Mouse (Mus musculus): ENCODE measurements at regions not wholly inside any gene's neighbourhood (a gene's known extent, or its start where the extent isn't known, plus 50 kb on each side); places are given as distances from the start of the nearest gene placed in this dataset.

DNA sequence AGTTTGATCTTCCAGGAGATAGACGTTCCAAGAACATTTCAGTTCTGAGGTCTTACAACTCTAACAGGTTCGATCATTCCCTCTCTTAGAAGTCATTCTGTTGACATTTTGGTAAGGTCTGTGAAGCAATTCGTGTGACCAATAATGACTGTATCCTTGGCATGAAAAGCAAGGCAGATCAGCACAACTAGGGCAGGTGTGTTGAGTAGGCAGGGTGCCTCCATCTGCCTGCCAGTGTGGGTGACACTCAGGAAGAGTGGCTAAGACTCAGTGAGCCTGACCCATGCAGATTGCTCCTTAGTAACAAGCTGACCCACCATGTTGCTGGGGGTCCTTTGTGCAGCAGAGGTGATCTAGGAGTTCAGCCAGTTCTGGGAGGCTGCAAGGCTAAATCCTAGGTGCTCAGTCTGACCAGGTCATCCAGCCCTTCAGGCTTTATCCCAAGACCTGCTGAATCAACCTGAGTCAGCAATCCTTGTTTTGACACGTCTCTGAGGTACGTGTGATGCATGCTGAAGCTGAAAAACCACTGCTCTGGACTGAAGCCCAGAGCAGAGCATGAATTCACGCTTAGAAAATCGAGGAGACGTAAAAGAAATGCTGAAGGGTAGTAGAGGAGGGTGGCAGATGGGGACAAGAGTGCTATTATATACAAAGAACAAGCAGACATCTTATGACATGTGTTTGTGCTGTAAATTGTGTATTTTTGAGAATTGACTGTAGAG lies 234.6 kb downstream of the Gja1 start:
- H3K4me3 ChIP-seq (ENCODE audit: low read length) = no peak overlapping the region
- no peaks in the 10 kb centered on the region for H3K4me1 ChIP-seq (ENCODE audit: control insufficient read depth, insufficient read depth, low read length)
- H3K27ac ChIP-seq (ENCODE audit: low read depth, low read length) = no peak overlapping the region
- no peaks in the 10 kb centered on the region for H3K9me3 ChIP-seq (ENCODE audit: control insufficient read depth, low read length)
- WGBS = 74% methylated on average over 8 of the region's 8 CpGs
- H3K36me3 ChIP-seq (ENCODE audit: control insufficient read depth, insufficient read depth, low read length) = no peaks in the 10 kb centered on the region
- no peak overlapping the region for H3K9ac ChIP-seq (ENCODE audit: low read depth, low read length)
- no peaks in the 10 kb centered on the region for H3K27me3 ChIP-seq (ENCODE audit: control insufficient read depth, insufficient read depth, low read length)
- no peak for ATAC-seq (ENCODE audit: low FRiP score, low TSS enrichment)
- H3K4me2 ChIP-seq (replicated peaks; ENCODE audit: low read depth, low read length) = no peak overlapping the region

DNA sequence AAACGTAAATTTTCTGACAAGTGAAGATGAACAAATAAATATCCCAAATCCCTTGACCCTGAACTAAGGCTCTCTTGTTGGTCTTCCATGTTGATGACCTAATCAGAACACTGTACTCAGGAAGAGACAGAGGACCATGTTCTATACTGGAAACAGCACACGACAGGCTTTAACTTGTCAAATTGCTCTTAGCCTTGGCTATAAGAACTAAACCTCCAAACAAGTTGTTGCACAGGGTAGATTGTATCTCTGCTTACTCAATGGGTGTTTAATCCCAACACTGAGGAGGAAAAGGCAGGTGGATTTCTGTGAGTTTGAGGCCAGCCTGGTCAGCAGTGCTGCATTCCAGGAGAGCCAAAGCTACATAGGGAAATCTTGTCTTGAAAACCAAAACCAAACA lies 265.5 kb downstream of the Gja1 start:
- no peaks in the 10 kb centered on the region for H3K27me3 ChIP-seq (ENCODE audit: control insufficient read depth, insufficient read depth, low read length)
- H3K4me1 ChIP-seq (ENCODE audit: control insufficient read depth, insufficient read depth, low read length) = no peaks in the 10 kb centered on the region
- 86% methylated on average over 2 of the region's 2 CpGs for WGBS
- no peak overlapping the region for H3K4me2 ChIP-seq (replicated peaks; ENCODE audit: low read depth, low read length)
- no peak overlapping the region for H3K9ac ChIP-seq (ENCODE audit: low read depth, low read length)
- no peaks in the 10 kb centered on the region for H3K9me3 ChIP-seq (ENCODE audit: control insufficient read depth, low read length)
- H3K36me3 ChIP-seq (ENCODE audit: control insufficient read depth, insufficient read depth, low read length) = no peaks in the 10 kb centered on the region
- no peak for ATAC-seq (ENCODE audit: low FRiP score, low TSS enrichment)
- no peak overlapping the region for H3K27ac ChIP-seq (ENCODE audit: low read depth, low read length)
- H3K4me3 ChIP-seq (ENCODE audit: low read length) = no peak overlapping the region

DNA sequence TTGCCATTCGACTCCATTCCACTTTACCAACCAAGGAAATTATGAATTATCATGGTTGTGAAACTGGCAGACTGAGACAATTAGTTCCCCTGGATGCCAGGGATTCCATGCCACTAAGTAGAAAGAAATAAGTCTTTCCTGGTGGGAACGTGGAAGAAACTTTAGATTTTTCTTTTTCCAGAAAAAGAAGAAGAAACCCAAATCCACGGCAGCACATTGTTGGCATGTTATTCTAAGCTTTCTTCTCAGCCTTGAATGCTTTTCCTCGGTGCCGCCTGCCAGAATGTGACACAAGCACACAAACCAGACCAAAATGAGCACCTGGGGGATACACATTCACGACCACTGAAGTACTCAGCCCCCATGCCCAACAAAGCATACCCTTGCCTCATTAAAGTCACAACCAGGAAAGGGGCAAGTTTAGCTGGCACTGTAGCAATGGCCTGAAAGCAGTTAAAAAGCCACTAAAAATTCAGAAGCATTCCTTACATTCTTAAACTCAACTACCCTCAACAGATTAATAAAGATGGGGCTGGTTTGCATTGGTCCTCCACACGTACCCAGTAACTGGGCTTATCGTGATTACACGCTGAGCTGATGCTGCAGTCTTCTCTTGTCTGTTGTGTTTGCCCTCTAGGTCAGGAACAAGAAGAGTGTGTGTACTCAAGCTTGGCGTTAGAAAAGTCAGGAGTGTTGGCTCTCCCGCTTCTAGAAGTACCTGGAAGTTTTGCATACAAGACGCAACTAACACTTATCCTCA lies 266.4 kb downstream of the Gja1 start:
- Histone ChIP-seq H3K9me3 (ENCODE audit: control insufficient read depth, low read length) (no peaks in the 10 kb centered on the region), H3K4me3 (ENCODE audit: low read length) (no peak overlapping the region), H3K27me3 (ENCODE audit: control insufficient read depth, insufficient read depth, low read length) (no peaks in the 10 kb centered on the region), H3K36me3 (ENCODE audit: control insufficient read depth, insufficient read depth, low read length) (no peaks in the 10 kb centered on the region), H3K4me2 (replicated peaks; ENCODE audit: low read depth, low read length) (no peak overlapping the region), H3K9ac (ENCODE audit: low read depth, low read length) (no peak overlapping the region), H3K4me1 (ENCODE audit: control insufficient read depth, insufficient read depth, low read length) (no peaks in the 10 kb centered on the region), H3K27ac (ENCODE audit: low read depth, low read length) (no peak overlapping the region)
- ATAC-seq (ENCODE audit: low FRiP score, low TSS enrichment) = no peak
- 46% methylated on average over 12 of the region's 12 CpGs for WGBS

DNA sequence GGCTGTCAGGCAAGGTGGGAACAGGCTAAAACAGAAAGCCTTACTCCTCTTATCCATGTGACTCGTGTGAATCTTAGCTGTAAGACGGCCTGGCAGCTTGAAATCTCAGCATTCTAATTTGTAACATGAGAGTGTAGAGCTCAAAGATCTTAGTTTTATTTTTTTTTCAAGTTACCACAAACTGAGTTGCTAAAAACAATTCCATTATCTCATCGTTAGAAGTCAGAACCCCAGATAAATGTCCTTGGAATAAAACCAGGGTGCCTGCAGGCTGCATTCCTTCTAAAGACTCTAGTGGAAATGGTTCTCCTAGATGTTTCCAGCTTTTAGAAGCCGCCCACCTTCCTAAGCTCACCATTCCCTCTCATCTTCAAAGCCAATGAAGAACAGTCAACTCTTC lies 283.4 kb downstream of the Gja1 start:
- no peaks in the 10 kb centered on the region for H3K36me3 ChIP-seq (ENCODE audit: control insufficient read depth, insufficient read depth, low read length)
- H3K9ac ChIP-seq (ENCODE audit: low read depth, low read length) = no peak overlapping the region
- no peak overlapping the region for H3K27ac ChIP-seq (ENCODE audit: low read depth, low read length)
- ATAC-seq (ENCODE audit: low FRiP score, low TSS enrichment) = no peak
- WGBS = 85% methylated on average over 4 of the region's 4 CpGs
- no peaks in the 10 kb centered on the region for H3K4me1 ChIP-seq (ENCODE audit: control insufficient read depth, insufficient read depth, low read length)
- H3K4me2 ChIP-seq (replicated peaks; ENCODE audit: low read depth, low read length) = no peak overlapping the region
- H3K27me3 ChIP-seq (ENCODE audit: control insufficient read depth, insufficient read depth, low read length) = no peaks in the 10 kb centered on the region
- H3K4me3 ChIP-seq (ENCODE audit: low read length) = no peak overlapping the region
- H3K9me3 ChIP-seq (ENCODE audit: control insufficient read depth, low read length) = no peaks in the 10 kb centered on the region; the same call in 1 of the 2 replicates

GRCm38 (mm10) chr10:56673919-56674318 lies 296.8 kb downstream of the Gja1 start:
- Histone ChIP-seq H3K36me3 (ENCODE audit: control insufficient read depth, insufficient read depth, low read length) (no peaks in the 10 kb centered on the region), H3K4me3 (ENCODE audit: low read length) (no peak overlapping the region), H3K27ac (ENCODE audit: low read depth, low read length) (no peak overlapping the region), H3K4me1 (ENCODE audit: control insufficient read depth, insufficient read depth, low read length) (no peaks in the 10 kb centered on the region), H3K4me2 (replicated peaks; ENCODE audit: low read depth, low read length) (no peak overlapping the region), H3K27me3 (ENCODE audit: control insufficient read depth, insufficient read depth, low read length) (no peaks in the 10 kb centered on the region), H3K9me3 (ENCODE audit: control insufficient read depth, low read length) (no peaks in the 10 kb centered on the region), H3K9ac (ENCODE audit: low read depth, low read length) (no peak overlapping the region)
- ATAC-seq (ENCODE audit: low FRiP score, low TSS enrichment) = no peak
- 51% methylated on average over 3 of the region's 3 CpGs for WGBS

DNA sequence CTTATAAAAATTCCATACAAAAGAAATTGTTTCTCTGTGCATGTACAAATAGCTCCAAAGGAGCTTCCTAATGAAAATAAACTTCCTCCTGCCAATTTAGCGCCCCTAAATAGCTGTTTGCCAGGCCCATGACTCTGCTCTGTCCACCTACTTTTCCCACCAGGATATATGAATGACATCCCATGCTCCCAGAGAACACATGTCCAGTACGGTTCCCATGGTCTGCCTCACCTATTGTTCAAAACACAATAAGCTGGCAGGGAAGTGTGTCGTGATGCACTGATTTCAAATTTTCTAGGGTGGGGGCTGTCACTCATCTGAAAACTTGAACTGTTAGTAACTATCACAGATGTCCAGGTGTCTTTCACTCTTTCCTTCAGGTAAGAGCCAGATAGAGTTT lies 305.8 kb downstream of the Gja1 start:
- H3K9me3 ChIP-seq (ENCODE audit: control insufficient read depth, low read length) = no peaks in the 10 kb centered on the region
- no peak overlapping the region for H3K9ac ChIP-seq (ENCODE audit: low read depth, low read length)
- H3K27ac ChIP-seq (ENCODE audit: low read depth, low read length) = no peak overlapping the region
- H3K4me3 ChIP-seq (ENCODE audit: low read length) = no peak overlapping the region
- H3K27me3 ChIP-seq (ENCODE audit: control insufficient read depth, insufficient read depth, low read length) = no peaks in the 10 kb centered on the region
- WGBS = 80% methylated on average over 3 of the region's 3 CpGs
- no peak for ATAC-seq (ENCODE audit: low FRiP score, low TSS enrichment)
- H3K4me2 ChIP-seq (replicated peaks; ENCODE audit: low read depth, low read length) = no peak overlapping the region
- no peaks in the 10 kb centered on the region for H3K36me3 ChIP-seq (ENCODE audit: control insufficient read depth, insufficient read depth, low read length)
- no peaks in the 10 kb centered on the region for H3K4me1 ChIP-seq (ENCODE audit: control insufficient read depth, insufficient read depth, low read length)

DNA sequence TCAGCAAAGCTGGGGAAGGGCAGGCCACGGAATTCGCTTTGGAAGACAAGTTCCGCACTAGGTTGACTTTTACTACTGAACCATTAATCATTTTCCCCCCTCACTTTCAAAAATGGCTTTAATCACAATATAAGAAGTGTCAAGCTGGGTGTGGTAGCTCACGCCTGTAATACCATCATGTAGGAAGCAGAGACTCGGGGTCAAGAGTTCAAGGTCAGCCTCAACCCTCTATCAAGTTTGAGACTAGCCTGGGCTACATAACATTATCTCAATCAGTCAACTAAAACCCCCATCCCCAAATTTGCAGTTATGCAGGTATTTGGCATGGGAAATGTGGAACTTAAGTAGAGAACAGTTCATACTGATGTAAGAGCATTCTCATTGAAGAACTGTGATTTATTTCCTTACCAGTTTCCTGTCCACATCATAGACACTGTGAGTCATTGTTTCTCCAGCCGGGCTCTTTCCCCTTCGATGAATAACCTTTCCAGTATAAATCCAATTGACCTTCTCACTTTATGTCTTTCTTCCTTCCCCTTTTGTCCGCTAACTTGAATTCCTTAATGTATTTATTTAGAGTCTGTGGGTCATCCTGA lies 308.6 kb downstream of the Gja1 start:
- no peak overlapping the region for H3K4me3 ChIP-seq (ENCODE audit: low read length)
- H3K27ac ChIP-seq (ENCODE audit: low read depth, low read length) = no peak overlapping the region
- H3K36me3 ChIP-seq (ENCODE audit: control insufficient read depth, insufficient read depth, low read length) = no peaks in the 10 kb centered on the region
- no peak overlapping the region for H3K9ac ChIP-seq (ENCODE audit: low read depth, low read length)
- H3K27me3 ChIP-seq (ENCODE audit: control insufficient read depth, insufficient read depth, low read length) = no peaks in the 10 kb centered on the region
- no peak overlapping the region for H3K4me2 ChIP-seq (replicated peaks; ENCODE audit: low read depth, low read length)
- no peak for ATAC-seq (ENCODE audit: low FRiP score, low TSS enrichment)
- 51% methylated on average over 8 of the region's 8 CpGs for WGBS
- no peaks in the 10 kb centered on the region for H3K4me1 ChIP-seq (ENCODE audit: control insufficient read depth, insufficient read depth, low read length)
- H3K9me3 ChIP-seq (ENCODE audit: control insufficient read depth, low read length) = no peaks in the 10 kb centered on the region

GRCm38 (mm10) chr10:56691467-56691866 lies 314.3 kb downstream of the Gja1 start:
- Histone ChIP-seq H3K36me3 (ENCODE audit: control insufficient read depth, insufficient read depth, low read length) (no peaks in the 10 kb centered on the region), H3K27me3 (ENCODE audit: control insufficient read depth, insufficient read depth, low read length) (no peaks in the 10 kb centered on the region), H3K4me1 (ENCODE audit: control insufficient read depth, insufficient read depth, low read length) (no peaks in the 10 kb centered on the region), H3K27ac (ENCODE audit: low read depth, low read length) (no peak overlapping the region), H3K4me3 (ENCODE audit: low read length) (no peak overlapping the region), H3K9me3 (ENCODE audit: control insufficient read depth, low read length) (no peaks in the 10 kb centered on the region), H3K4me2 (replicated peaks; ENCODE audit: low read depth, low read length) (no peak overlapping the region), H3K9ac (ENCODE audit: low read depth, low read length) (no peak overlapping the region)
- 80% methylated on average over 2 of the region's 2 CpGs for WGBS
- no peak for ATAC-seq (ENCODE audit: low FRiP score, low TSS enrichment)

DNA sequence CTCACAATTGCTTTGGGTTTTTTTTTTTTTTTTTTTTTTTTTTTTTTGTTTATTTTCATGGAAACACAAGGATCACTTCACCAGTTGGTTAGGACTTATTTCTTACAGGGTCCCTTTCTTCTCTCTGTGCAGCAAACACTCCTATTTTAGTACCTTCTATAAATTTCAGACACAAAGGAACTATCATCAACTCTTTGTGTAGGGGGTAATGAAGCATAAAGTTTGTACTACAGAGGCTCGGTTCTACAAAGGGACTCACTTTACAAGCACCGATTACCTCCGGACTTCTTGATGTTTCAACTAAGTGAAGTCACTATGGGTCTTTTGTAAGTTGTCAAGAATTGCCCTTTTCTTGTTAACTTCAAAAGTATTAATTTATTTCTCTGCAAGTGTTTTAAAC lies 318.0 kb downstream of the Gja1 start:
- Histone ChIP-seq H3K4me3 (ENCODE audit: low read length) (no peak overlapping the region), H3K36me3 (ENCODE audit: control insufficient read depth, insufficient read depth, low read length) (no peaks in the 10 kb centered on the region), H3K4me1 (ENCODE audit: control insufficient read depth, insufficient read depth, low read length) (no peaks in the 10 kb centered on the region), H3K9ac (ENCODE audit: low read depth, low read length) (no peak overlapping the region), H3K27me3 (ENCODE audit: control insufficient read depth, insufficient read depth, low read length) (no peaks in the 10 kb centered on the region), H3K4me2 (replicated peaks; ENCODE audit: low read depth, low read length) (no peak overlapping the region), H3K9me3 (ENCODE audit: control insufficient read depth, low read length) (no peaks in the 10 kb centered on the region), H3K27ac (ENCODE audit: low read depth, low read length) (no peak overlapping the region)
- peak; percentile 68; the same call in 1 of the 2 replicates for ATAC-seq (ENCODE audit: low FRiP score, low TSS enrichment)
- WGBS = 9% methylated on average over 3 of the region's 3 CpGs

Data from kidney, embryonic 14.5 days (tissue).